Mouse (Mus musculus) spleen, embryonic (tissue): ENCODE results near the gene Tomm7.
"Not testable (repeated sequence)": the region's sequence is repeated elsewhere in the genome, so short reads cannot be mapped to it uniquely, and the experiment has no call there.

Experiments used
- CTCF ChIA-PET: fragments of 350-600 bp; sonication (Branson Sonifier 250); formaldehyde crosslinking; loops from one replicate; lab custom pipeline; 2022; lab: Charles Lee

Tomm7 gene

DNA sequence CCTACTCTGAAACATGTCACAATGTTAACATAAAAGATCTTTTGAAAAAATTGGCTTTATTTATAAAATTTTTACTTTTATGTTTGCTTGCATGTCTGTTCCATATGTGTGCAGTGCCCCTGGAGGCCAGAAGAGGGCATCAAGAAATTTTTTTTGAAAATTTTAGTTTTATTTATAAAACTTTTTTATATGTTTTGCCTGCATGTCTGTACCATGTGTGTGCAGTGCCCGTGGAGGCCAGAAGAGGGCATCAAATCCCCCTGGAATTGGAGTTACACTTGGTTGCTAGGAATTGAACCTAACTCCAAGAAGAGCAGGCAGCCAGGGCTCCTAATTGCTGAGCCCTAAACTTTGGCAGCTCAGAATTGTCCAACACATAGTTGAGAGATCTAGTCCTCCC, 9.0 kb upstream of the Tomm7 start:
- CTCF ChIA-PET: not testable (repeated sequence)

DNA sequence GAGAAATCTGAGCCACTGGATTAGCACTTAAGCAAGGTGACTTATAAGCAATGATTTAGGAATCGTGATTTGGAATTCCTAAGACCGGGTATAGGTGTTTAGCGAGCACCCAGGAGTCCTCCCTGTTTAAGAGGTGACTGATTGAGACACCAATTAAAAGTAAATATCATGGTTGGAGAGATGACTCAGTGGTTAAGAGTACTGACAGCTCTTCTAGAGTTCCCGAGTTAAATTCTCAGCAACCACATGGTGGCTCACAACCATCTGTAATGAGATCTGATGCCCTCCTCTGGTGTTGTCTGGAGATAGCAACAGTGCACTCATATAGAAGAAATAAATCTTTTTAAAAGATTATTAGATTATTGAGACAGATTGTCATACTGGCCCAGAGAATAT, 7.2 kb upstream of the Tomm7 start:
- CTCF ChIA-PET: not testable (repeated sequence)

DNA sequence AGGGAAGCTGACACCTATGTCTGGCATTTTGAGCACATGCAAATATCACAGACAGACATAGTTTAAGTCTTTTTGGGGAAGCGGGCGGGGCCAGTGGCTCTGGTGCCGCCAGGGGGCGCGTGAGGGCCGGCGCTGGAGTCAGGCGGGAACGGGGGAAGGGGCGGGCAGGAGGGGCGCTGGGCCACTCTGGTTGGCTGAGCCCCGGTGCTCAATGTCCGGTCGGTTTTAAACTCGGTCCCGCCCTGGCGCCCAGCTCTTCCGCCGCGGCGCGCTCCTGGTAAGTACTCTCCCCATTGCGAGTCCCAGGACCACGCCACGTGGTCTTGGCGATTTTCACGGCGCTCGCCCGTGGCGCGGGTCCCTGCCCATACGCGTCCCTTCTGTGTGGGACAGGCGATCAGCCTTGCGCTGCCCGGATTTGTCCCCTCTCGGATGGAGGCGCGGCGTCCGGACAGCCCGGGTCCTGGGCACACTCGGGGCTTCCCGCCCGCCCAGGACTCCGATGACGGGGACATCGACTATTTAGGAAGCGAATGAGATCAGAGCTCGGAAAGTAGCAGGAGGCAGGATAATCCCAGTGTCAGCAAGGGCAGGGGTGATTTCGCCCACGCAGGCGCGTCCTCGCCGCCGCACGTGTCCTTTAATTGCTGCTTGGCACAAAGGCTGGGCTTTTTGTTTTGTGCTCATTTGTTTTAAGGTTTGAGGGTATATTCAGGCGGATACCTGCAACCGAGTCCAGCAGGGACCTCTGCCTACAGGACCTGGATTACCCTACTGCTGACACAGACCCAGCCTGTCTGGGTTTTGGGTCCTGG, 6.6 kb upstream of the Tomm7 start:
- CTCF ChIA-PET: interaction anchor here (0.7 kb wide), 1 partner anchor 52 kb away, joined by 4 read pairs; no protein-coding TSS in a partner anchor

DNA sequence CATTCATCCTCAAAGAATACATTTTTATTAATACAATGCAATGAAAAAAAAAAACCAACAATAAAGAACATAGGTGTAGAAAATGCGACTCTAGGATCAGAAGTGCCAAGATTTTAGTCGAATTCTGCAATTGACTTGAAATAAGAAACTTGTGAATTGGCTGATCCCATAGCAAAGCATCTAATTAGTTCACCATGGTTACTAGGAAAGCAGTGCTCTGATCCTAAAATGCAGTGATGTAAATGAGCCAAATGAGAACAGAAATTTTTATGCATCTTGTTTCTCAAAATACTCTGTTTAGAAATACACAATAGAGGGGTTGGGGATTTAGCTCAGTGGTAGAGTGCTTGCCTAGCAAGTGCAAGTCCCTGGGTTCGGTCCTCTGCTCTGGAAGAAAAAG, 1.2 kb upstream of the Tomm7 start:
- CTCF ChIA-PET: no interaction called here

DNA sequence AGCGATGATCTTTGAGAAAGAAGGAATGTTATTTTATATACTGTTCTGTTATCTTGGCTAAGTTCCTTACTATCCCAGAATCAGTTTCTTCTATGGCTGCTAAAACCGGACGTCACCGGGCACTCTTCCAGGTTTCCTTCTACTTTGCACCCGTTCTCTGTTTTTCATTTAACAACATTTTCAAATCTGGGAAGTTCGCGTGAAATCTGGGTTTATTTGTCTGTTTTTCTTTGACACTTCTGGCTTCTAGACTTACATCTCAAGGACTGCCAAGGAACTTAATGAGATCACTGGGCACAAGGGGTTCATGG, 525 bp upstream of the Tomm7 start:
- CTCF ChIA-PET: no interaction called here

DNA sequence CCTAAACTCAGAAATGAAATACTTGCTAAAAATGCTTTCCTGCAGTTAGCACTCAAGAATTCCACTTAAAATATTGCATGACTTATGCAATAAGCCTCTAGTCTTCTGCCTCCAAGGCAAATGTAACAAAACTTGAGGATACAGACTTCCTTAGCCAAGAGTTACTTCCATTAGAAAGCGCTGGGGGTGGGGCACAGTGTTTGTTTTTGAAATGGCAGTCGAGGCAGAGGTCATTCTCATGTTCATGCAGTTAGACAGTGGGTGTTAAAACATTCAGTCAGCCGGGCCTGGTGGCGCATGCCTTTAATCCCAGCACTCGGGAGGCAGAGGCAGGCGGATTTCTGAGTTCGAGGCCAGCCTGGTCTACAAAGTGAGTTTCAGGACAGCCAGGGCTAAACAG, 5.8 kb downstream of the Tomm7 start:
- CTCF ChIA-PET: no interaction called here

DNA sequence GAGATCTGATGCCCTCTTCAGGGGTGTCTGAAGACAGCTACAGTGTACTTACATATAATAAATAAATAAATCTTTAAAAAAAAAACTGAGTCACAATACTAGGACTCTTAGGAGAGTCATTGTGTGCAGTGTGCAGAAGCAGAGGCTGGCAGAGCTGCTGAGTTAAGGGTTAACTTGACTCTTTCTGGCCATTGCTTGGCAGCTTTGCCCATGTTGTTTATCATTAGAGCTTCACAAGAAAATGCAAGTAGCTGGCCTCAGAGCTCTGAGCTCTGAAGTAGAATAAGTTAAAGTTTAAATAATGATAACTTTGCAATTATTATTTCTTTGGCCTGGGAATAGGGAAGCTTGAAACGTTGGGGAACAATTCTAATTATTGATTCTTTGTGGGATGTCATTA, 8.3 kb downstream of the Tomm7 start:
- CTCF ChIA-PET: not testable (repeated sequence)

DNA sequence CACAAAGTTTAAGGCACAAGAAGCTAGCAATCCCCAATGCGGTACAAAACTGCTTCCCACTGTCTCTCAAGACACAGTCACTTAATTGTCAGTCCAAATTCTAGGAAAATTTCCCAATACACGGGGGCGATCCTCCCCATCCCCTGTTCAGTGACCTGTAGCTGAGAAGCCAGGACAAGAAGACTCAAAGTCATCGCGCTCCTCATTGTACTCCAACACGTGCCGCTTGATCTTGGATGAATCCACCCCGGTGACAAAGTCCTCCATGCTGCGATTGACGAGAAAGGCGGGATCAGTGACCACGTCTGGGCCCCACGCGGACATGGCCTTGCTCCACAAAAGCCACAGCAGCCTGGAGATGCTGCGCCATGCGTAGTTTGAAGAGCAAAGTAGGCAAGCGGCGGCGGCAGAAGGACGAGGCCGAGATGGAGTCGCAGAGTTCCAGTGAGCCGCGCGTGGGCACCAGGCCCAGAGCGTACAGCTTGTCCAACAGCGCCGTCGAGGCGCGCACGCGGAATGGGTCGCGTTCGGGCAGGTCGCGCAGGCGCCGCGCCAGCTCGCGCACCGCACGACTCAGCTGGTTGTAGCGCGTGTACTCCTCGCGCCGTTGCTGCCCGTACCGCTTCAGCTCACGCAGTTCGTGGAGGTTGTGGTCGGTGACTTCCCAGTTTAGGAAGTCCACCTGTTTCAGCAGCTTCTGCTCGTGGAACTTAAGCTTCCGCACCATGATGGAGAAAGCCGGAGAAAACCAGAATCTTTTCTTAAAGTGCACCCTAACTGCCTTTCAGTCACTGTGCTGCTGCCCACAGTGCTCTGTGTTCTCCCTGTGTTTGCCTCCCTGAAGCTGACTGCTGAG, 12.8 kb downstream of the Tomm7 start:
- CTCF ChIA-PET: no interaction called here

DNA sequence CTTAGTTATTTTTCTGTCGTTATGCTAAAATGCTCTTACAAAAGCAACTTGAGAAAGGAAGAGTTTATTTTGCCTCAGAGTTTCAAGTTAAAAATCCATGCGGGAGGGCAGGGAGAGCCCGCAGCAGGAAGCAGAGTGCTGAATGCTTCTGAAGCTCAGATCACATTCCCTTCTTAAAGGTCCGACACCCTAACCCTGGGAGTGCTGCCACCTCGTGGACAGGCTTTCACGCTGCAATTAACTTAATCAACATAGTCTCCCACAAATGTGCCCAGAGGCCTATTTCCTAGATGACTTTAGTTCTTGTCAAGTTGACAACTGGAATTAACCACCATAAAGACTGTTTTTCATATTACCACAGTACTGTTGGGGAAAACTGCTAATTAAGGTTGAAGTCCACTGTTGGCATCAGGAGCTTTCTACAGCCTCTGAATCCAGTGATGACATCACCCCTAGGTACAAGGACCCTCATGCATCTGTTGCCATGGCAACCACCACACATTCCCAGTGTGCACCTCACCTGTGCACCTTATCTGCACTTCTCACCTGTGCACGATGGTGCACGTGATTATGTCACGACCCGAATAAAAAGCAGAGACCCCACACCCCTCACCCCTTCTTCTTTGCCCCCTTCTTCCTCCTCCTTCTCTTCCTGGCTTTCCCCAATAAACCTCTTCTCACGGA, 17.5 kb downstream of the Tomm7 start:
- CTCF ChIA-PET: interaction anchor here (0.6 to 0.7 kb wide), 2 partner anchors 107 to 452 kb away, joined by 3 to 7 read pairs; no protein-coding TSS in a partner anchor

DNA sequence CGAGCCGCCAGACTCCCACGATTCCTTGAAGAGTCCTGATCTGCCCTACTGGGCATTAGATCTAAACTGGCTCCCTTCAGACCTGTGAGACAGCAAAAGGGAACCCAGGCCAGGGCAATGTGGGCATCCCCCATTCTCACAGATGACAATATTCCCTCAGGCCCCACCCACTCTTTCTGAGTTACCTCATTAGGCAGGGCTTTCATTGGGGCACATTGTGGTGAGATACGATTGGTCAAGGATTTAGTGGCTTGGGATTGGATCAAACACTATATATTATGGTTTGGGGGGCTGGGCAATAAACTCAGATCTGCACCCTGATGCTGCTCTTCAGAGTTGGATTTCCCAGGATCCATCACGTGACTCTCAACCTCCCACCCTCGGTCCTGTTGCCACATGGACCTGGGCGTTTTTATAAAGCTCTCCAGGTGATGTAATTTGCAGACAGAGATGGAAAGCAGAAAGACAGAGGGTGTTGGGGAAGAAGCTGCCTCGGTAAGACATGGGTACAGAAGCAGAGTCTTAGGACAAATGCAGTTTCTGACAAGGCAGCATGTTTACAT, 19.7 kb downstream of the Tomm7 start:
- CTCF ChIA-PET: no interaction called here

DNA sequence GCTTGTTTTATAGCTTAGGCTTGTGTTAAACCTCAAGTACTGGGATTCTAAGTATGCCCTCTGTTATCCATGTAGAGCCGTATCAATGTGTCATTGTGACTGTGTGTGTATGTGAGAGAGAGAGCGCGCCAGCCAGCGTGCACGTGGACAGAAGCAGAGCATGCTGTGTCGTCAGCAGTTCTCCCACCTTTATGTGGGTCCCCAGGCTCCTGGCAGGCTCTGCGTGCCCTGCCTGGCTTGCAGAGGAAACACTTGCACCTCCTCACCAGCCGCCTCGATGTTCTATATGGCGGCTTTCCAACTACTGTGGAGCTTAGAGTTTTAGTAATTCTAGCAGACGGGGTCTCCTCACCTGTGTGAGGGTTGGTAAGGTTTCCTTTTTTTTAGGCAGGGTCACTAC, 21.7 kb downstream of the Tomm7 start:
- CTCF ChIA-PET: no interaction called here

DNA sequence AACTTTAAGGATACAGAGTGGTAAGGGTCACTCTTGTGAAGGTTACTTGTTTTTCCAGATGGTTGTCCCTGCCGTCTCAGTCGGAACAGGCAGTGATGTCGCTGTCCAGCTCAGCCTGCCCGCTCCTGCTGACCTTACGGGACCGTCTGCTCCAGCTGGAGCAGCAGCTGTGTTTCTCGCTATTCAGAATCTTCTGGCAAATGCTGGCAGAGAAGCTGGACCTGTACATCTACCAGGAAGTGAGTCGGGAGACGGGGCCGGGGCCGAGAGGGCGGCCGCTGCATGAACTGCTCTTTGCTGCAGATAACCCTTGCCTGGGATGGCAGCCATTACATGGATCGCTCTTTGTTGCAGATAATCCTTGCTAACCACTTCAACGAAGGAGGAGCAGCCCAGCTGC, 27.3 kb downstream of the Tomm7 start:
- CTCF ChIA-PET: no interaction called here

DNA sequence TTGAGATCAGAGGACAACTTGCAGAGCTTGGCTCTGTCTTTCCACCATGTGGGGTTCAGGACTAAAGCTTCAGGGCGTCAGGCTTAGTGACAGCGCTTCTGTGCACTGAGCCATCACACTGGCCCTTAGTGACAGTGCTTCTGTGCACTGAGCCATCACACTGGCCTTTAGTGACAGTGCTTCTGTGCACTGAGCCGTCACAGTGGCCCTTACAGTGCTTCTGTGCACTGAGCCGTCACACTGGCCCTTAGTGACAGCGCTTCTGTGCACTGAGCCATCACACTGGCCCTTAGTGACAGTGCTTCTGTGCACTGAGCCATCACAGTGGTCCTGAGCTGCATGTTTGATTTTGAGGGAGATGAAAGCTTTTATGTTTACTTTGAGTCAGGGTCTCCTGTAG, 29.1 kb downstream of the Tomm7 start:
- CTCF ChIA-PET: no interaction called here

DNA sequence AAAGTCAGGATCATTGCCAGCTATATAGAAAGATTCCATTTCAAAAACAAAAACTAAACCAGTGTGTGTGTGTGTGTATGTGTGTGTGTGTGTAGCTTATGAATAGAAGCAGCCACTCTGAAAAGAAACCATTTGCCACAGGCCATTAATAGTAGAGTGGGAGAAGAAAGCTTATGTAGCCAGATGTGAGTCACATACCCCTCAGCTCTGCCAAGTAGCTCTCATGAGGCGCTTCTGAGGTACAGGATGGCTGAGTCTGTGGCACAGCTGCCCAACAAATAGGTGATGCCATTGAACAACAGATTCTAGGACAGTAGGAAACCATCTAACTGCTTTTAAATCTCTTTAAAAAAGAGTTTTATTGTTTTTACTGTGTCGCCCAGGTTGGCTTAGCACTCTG, 51.2 kb downstream of the Tomm7 start:
- CTCF ChIA-PET: no interaction called here

DNA sequence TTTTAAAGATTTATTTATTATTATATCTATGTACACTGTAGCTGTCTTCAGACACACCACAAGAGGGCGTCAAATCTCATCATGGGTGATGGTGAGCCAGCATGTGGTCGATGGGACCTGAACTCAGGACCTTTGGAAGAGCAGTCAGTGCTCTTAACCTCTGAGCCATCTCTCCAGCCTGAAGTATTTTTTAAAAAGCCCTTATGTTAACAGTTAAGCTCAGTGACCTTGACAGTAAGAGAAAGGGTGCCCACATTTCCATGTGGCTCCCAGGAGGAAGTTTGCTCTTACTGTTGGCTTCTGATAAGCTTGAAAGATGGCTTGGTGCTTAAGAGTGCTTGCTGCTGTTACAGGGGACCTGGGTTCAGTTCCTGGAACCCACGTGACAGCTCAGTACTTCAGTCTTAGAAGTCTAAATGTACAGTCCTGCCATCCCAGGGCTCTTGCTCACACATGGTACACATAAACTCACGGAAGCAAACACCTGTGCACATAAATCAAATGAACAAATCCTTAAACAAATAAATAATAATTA, 54.8 kb downstream of the Tomm7 start:
- CTCF ChIA-PET: interaction anchor here (0.6 to 0.7 kb wide), 2 partner anchors 32 to 545 kb away, joined by 5 to 6 read pairs; no protein-coding TSS in a partner anchor
